Mouse (Mus musculus) heart, postnatal 0 days (tissue): ENCODE measurements around the gene Pde8b. TPM values are rescaled to one million over a fixed set of nuclear protein-coding genes. Genes with fewer than 3 reads are reported as not detected.
"Not testable (repeated sequence)": the region's sequence is repeated elsewhere in the genome, so short reads cannot be mapped to it uniquely, and the experiment has no call there.

Experiments
- ATAC-seq: fragments of 200-750 bp; cut with Nextera tagmentation; 2 replicates; pipeline ENCODE4 v1.8.0; 2017; ENCODE audit warnings: low read depth, moderate number of reproducible peaks, moderate library complexity; ENCODE audit not compliant: insufficient read depth
- DNase-seq: peaks from one replicate; pipeline ENCODE4 v3.0.0-alpha.2; 2016; ENCODE audit warnings: low spot score
- H3K27ac ChIP-seq: fragments of 300-500 bp; sonication (generic); 2 replicates; pipeline ENCODE4 v1.5.1; 2014; ENCODE audit warnings: low read depth, mild to moderate bottlenecking
- H3K27me3 ChIP-seq: fragments of 300-500 bp; sonication (generic); 2 replicates; pipeline ENCODE4 v1.6.1; 2014; ENCODE audit warnings: low read length, mixed read lengths; ENCODE audit not compliant: control insufficient read depth, insufficient read depth
- H3K36me3 ChIP-seq: fragments of 300-500 bp; sonication (generic); replicated peaks from 2 replicates; pipeline ENCODE4 v1.6.1; 2014; ENCODE audit warnings: low read length, mixed read lengths; ENCODE audit not compliant: control insufficient read depth, insufficient read depth
- H3K4me1 ChIP-seq: fragments of 300-500 bp; sonication (generic); 2 replicates; pipeline ENCODE4 v1.6.1; 2014; ENCODE audit warnings: antibody characterized with exemption; ENCODE audit not compliant: control insufficient read depth, insufficient read depth
- H3K4me2 ChIP-seq: fragments of 300-500 bp; sonication (generic); 2 replicates; pipeline ENCODE4 v1.6.1; 2014; ENCODE audit warnings: low read depth, mild to moderate bottlenecking, low read length, moderate library complexity
- H3K4me3 ChIP-seq: fragments of 300-500 bp; sonication (generic); 2 replicates; pipeline ENCODE4 v1.5.1; 2014; ENCODE audit warnings: low read depth, low read length
- H3K9ac ChIP-seq: fragments of 300-500 bp; sonication (generic); replicated peaks from 2 replicates; pipeline ENCODE4 v1.6.1; 2014; ENCODE audit warnings: low read depth, low read length, mixed read lengths
- H3K9me3 ChIP-seq: fragments of 300-500 bp; sonication (generic); replicated peaks from 2 replicates; pipeline ENCODE4 v1.6.1; 2016; ENCODE audit warnings: low read length; ENCODE audit not compliant: control insufficient read depth
- CTCF ChIP-seq: IDR thresholded peaks from 2 replicates; pipeline ENCODE4 v1.5.1; 2016; ENCODE audit warnings: antibody characterized with exemption, control low read depth, low read depth
- EP300 ChIP-seq: IDR thresholded peaks from 2 replicates; pipeline ENCODE4 v1.6.1; 2016; ENCODE audit warnings: antibody characterized with exemption, low read depth
- WGBS: fragments of 180-500 bp; shearing (Covaris S2); extraction: QIAGEN DNeasy Blood & Tissue Kit; methylation state at CpG from one replicate; pipeline ENCODE4 v1.1.7; 2014; 5-methylcytosine and 5-hydroxymethylcytosine counted together
- polyA plus RNA-seq: library from polyadenylated mRNA; unstranded; fragments of >200 nt; fragmentation: Nextera tagmentation; extraction: Ambion mirVana; gene quantifications from 2 replicates; pipeline ENCODE4 v1.2.1, GENCODE M21; 2015
- total RNA-seq: library from RNA; depleted of rRNA; stranded (reverse); fragments of >200 nt; gene quantifications from 2 replicates; pipeline ENCODE4 v1.2.3, GENCODE M21; 2014; ENCODE audit warnings: low replicate concordance

Pde8b gene
- total and polyA plus RNA-seq, 2 experiments from 2014 or later = 0.98 TPM; not detected in 1

GRCm38 (mm10) chr13:95212320-95212719, 37.8 kb downstream of the Pde8b start:
- Histone ChIP-seq H3K27ac (no peak overlapping the region), H3K36me3 (no peaks in the 10 kb centered on the region), H3K9me3 (no peaks in the 10 kb centered on the region), H3K4me1 (no peaks in the 10 kb centered on the region), H3K9ac (no peak overlapping the region), H3K4me2 (no peak overlapping the region), H3K27me3 (no peaks in the 10 kb centered on the region), H3K4me3 (no peak overlapping the region)
- DNase-seq = no peak
- TF ChIP-seq CTCF = no peak
- no peak for TF ChIP-seq EP300
- WGBS = 64% methylated on average over 5 of the region's 5 CpGs
- no peak for ATAC-seq

GRCm38 (mm10) chr13:95207301-95207700, 42.8 kb downstream of the Pde8b start:
- not testable (repeated sequence) for H3K27ac ChIP-seq, H3K4me3 ChIP-seq, H3K4me2 ChIP-seq, H3K9me3 ChIP-seq, DNase-seq, ATAC-seq, H3K36me3 ChIP-seq, H3K27me3 ChIP-seq, H3K9ac ChIP-seq, H3K4me1 ChIP-seq
- WGBS = 73% methylated on average over 7 of the region's 7 CpGs

GRCm38 (mm10) chr13:95202151-95202758, 47.9 kb downstream of the Pde8b start:
- no peaks in the 10 kb centered on the region for H3K27me3 ChIP-seq
- H3K36me3 ChIP-seq = no peaks in the 10 kb centered on the region
- H3K4me3 ChIP-seq = no peak overlapping the region
- no peak overlapping the region for H3K27ac ChIP-seq
- ATAC-seq (no peak), DNase-seq (no peak)
- no peak for TF ChIP-seq EP300
- TF ChIP-seq CTCF = no peak
- no peak overlapping the region for H3K9ac ChIP-seq
- no peaks in the 10 kb centered on the region for H3K4me1 ChIP-seq
- H3K4me2 ChIP-seq = no peak overlapping the region
- WGBS = 73% methylated on average over 3 of the region's 3 CpGs
- H3K9me3 ChIP-seq = no peaks in the 10 kb centered on the region

GRCm38 (mm10) chr13:95200817-95201216, 49.3 kb downstream of the Pde8b start:
- Histone ChIP-seq H3K4me3 (no peak overlapping the region), H3K36me3 (no peaks in the 10 kb centered on the region), H3K9ac (no peak overlapping the region), H3K9me3 (no peaks in the 10 kb centered on the region), H3K4me2 (no peak overlapping the region), H3K27ac (no peak overlapping the region), H3K4me1 (no peaks in the 10 kb centered on the region), H3K27me3 (no peaks in the 10 kb centered on the region)
- ATAC-seq = no peak
- no peak for DNase-seq
- TF ChIP-seq CTCF (no peak), EP300 (no peak)
- WGBS = 66% methylated on average over 8 of the region's 8 CpGs

GRCm38 (mm10) chr13:95200036-95200435, 50.1 kb downstream of the Pde8b start:
- H3K4me3 ChIP-seq = no peak overlapping the region
- ATAC-seq (no peak), DNase-seq (no peak)
- H3K9ac ChIP-seq = no peak overlapping the region
- H3K9me3 ChIP-seq = no peaks in the 10 kb centered on the region
- TF ChIP-seq EP300 (no peak), CTCF (no peak)
- no peak overlapping the region for H3K27ac ChIP-seq
- no peak overlapping the region for H3K4me2 ChIP-seq
- H3K27me3 ChIP-seq = no peaks in the 10 kb centered on the region
- H3K36me3 ChIP-seq = no peaks in the 10 kb centered on the region
- H3K4me1 ChIP-seq = no peaks in the 10 kb centered on the region

GRCm38 (mm10) chr13:95196106-95196705, 53.9 kb downstream of the Pde8b start:
- H3K9me3 ChIP-seq = no peaks in the 10 kb centered on the region
- no peaks in the 10 kb centered on the region for H3K27me3 ChIP-seq
- H3K4me1 ChIP-seq = no peaks in the 10 kb centered on the region
- ATAC-seq (no peak), DNase-seq (no peak)
- 70% methylated on average over 7 of the region's 7 CpGs for WGBS
- H3K9ac ChIP-seq = no peak overlapping the region
- TF ChIP-seq EP300 = no peak
- no peak for TF ChIP-seq CTCF
- no peak overlapping the region for H3K27ac ChIP-seq
- no peaks in the 10 kb centered on the region for H3K36me3 ChIP-seq
- H3K4me2 ChIP-seq = no peak overlapping the region
- no peak overlapping the region for H3K4me3 ChIP-seq
